Mouse (Mus musculus) hematopoietic multipotent progenitor cell, adult 10-12 weeks (in vitro differentiated cells): ENCODE results near the gene Baz1a. TPM values are rescaled to one million over a fixed set of nuclear protein-coding genes. Genes with fewer than 3 reads are reported as not detected.

Source experiments
- polyA plus RNA-seq: library from polyadenylated mRNA; stranded (reverse); fragments of >175 nt; gene quantifications from 2 replicates; pipeline ENCODE4 v1.2.3, GENCODE M21; 2012; ENCODE audit warnings: low replicate concordance

Baz1a gene
- 20.8 and 36.6 TPM in 2 replicates for polyA plus RNA-seq

DNA sequence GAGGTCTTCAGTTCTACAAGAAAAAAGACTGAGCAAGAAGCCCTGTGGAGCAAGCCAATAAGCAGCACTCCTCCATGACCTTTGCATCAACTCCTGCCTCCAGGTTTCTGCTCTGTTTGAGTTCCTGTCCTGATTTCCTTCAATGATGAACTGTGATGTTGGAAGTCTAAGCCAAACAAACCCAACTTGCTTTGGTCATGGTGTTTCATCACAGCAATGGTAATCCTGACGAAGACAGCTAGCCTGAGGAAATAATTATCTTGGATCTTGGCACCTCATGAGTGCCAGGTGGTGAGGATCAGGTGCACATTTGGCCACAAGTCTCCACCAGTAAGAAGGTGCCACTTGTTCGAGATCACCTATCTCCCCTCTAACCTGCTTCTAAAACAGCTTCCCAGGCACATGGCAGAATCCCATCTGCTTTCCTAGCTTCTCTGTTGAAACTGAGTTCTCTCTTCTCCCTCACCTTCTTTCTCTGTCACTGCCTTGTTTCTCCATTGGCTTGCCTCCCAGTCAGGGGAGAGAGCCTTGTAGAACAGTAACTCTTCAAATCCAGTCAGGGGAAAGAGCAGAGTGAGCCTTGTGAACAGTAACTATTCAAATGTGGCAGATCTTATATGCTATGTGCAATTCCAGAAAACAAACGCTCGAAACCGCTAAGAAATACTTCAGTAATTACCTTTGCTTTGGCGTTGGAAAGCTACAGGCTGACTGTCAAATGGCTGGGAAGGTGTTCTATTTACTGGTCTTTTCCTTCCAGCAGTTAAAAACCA, at the start of gene Baz1a:
Gene Baz1a, minus strand, starts transcription at position 723 of the 773 bp plus-strand sequence.

DNA sequence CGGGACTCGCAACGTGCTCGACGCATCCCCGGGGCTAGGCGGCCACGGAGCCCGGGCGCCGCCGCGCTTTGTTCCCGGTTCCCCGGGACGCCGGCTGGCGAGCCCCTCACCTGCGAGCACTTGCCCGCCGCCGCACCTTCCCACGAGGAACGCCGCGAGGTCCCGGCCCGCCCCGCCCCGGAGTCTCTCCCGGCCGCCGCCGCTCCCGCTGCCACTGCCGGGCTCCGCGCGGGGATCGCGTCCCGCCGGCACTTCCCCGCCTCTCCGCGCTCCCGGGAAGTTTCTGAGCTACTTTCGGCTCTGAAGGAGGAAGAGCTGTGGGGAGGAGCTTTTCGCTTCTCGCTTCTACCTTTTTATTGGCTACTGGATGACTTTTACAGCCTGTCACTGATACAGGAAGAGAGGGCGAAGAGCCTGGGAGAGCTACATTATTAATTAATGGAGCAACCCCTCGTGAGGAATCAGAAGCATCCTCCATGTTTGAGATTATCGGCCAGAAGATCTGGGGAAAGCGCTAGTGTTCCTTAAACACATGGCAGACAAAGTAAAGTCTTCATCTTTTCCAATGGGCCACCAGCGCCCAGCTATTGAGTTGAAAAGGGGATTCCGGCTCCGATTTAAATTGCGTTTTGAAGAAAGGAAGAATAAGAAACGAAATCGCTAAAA, 28.0 kb downstream of the Baz1a start, which contains the start of gene Gm20403:
Gene Gm20403, minus strand, starts transcription at position 478 of the 666 bp plus-strand sequence.

DNA sequence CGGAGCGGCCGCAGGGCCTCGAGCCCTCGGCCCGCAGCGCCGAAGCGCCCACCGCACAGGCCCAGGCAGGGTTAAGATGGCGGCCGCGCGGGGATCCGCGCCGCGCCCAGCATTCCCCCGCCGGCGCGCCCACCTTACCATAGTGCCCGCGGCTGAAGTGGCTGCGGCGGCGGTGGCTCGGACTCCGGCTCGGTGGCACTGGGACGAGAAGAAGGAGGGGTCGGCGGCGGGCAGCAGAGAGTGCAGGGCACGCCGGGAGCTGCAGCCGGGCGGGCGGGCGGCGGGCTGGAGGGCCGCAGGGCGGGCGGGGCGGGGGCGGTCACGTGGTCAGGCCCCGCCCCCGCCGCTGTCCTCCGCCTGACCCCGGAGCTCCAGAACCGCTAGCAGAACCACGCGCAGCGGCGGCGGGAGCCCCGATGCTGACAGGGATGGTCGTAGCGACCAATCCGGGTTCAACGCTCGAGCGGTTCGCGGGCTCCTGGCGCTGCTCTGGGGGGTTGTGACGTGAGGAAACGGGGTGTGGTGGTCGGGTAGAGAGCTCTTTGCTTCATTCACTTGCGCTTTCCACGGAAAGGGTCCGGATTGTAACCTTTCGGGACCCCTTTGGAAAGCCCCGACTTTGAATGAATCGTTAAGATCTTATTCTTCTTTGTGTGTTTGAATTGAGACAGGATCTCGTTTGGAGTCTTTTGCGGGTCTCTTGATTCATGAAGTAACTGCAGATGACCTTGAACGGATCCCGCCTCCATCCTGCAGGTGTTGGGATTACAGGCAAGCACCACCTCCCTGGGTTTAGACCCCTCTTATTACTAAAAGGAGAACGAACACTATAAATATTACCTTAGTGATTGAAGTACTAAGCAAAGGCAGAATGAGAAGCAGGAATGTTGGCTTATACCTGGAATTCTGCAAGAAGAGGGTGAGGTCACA, 151.3 kb downstream of the Baz1a start, which contains the start of gene Cfl2:
Gene Cfl2, minus strand, starts transcription at position 272 of the 930 bp plus-strand sequence.

Other genes starting within 250 kb of the Baz1a start
- 8.5 and 19.6 TPM in 2 replicates for gene Snx6, start 218.6 kb downstream of the Baz1a start, polyA plus RNA-seq
- gene Cfl2, start 151.5 kb downstream of the Baz1a start, polyA plus RNA-seq: 1.2 and 2.3 TPM in 2 replicates
- gene Gm20403, start 27.8 kb downstream of the Baz1a start, polyA plus RNA-seq: 0.85 and 0.88 TPM in 2 replicates
- gene 2700097O09Rik, start 65.8 kb upstream of the Baz1a start, polyA plus RNA-seq: 0.05 and 0.66 TPM in 2 replicates
- gene Srp54a, start 65.9 kb upstream of the Baz1a start, polyA plus RNA-seq: 1.1 and 1.2 TPM in 2 replicates
- gene Fam177a, start 110.1 kb upstream of the Baz1a start, polyA plus RNA-seq: 5.9 and 7.1 TPM in 2 replicates
- gene Srp54b, start 140.8 kb upstream of the Baz1a start, polyA plus RNA-seq: 49.4 and 87.8 TPM in 2 replicates
- gene 1700047I17Rik2, start 185.2 kb upstream of the Baz1a start, polyA plus RNA-seq: not detected in 2 replicates
- 0.39 and 2.1 TPM in 2 replicates for gene Srp54c, start 215.8 kb upstream of the Baz1a start, polyA plus RNA-seq